Mouse (Mus musculus) Muller cell, postnatal 12 days (primary cell): Measurements from ENCODE around the gene Gprasp2.
"Not testable (repeated sequence)": the region's sequence is repeated elsewhere in the genome, so short reads cannot be mapped to it uniquely, and the experiment has no call there.

ENCODE experiments used
- DNase-seq: peaks from one replicate; pipeline ENCODE4 v3.0.0-alpha.2; 2015; ENCODE audit errors: inconsistent ontology term

Gene Gprasp2

DNA sequence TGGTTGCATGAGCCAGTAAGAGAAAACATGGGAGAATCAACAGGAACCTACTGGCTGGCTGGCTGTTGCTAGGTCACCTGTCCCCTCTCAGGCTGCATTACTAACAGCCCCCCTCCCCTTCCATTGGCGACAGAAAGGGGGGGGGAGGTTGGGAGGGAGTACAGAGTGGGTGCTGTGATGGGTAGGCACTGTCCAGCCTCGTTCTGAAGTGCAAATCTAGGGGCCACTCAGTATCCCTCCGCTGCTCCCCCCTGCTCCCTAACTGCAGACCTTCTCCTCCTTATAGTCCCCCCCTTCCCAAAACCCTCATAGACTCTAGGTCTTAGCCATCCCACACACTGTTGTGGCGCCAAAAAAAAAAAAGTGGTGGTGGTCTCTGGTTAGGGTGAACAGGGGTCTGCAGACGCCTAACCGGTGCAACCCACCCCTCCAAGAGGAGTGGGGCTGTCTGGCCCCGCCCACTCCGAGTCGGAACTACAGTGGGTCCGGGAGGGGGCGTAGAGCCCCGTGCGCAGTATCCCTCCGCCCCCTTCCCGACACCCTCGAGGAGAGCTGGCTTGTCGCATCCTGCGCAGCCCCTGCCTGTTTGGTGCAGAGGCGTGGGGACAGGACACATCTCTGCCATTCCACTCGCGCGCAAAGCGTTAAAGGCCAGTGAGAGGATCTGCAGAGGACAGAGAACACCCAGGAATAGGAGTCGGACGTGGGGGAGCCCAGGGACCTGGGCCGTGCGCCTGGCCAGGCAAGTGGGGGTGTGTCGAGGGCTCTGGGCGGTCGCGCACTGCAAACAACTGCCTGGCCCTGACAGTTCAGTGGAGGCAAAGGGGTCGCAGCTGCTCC is at the start of gene Gprasp2:
Gene Gprasp2, plus strand, starts transcription at position 514 of the 840 bp plus-strand sequence.
- DNase-seq = peak; percentile 40

DNA sequence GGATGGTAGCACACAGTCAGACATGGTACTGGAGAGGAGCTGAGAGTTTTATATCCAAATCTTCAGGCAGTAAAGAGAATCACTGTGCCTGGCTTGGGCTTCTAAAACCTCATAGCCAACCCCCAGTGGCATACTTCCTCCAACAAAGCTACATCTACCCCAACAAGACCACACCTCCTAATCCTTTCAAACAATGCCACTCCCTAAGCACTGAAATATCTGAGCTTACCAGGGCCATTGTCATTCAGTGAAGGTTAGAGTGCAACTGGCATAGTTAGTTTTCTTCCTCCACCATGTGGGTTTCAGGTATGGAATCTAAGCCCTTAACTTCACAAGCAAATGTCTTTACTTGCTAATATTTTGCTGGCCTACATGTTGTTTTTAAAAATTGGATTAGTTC is 47.3 kb upstream of the Gprasp2 start:
- DNase-seq = no peak

DNA sequence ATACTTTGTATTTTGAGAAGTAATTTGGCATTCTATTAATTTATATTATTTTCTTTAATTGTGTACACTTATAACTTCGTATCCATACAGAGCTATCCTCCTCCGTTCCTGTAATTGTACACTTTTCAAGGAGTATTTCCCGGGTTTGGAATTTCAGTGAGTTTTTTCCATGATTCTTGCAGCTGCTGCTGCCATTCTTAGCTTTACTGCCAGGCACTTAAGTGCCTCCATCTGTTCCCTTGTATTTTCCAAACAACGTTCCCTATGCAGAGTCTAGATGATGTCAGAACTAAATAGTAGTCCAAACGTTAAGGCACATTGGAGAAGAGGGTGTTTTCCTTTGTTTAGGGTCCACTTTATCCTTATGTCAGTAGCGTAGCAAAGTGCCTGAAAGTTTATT is 46.5 kb upstream of the Gprasp2 start:
- DNase-seq = no peak

DNA sequence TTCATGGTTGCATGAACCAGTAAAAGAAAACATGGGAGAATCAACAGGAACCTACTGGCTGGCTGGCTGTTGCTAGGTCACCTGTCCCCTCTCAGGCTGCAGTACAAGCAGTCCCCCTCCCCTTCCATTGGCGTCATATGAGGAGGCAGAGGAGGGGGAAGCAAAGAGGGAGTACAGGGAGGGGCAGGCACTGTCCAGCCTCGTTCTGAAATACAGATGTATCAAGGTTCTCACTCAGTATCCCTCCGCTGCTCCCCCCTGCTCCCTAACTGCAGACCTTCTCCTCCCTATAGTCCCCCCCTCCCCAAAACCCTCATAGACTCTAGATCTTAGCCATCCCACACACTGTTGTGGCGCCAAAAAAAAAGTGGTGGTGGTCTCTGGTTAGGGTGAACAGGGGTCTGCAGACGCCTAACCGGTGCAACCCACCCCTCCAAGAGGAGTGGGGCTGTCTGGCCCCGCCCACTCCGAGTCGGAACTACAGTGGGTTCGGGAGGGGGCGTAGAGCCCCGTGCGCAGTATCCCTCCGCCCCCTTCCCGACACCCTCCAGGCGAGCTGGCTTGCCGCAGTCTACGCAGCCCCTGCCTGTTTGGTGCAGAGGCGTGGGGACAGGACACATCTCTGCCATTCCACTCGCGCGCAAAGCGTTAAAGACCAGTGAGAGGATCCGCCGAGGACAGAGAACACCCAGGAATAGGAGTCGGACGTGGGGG is 43.1 kb upstream of the Gprasp2 start:
- peak; percentile 63 for DNase-seq

DNA sequence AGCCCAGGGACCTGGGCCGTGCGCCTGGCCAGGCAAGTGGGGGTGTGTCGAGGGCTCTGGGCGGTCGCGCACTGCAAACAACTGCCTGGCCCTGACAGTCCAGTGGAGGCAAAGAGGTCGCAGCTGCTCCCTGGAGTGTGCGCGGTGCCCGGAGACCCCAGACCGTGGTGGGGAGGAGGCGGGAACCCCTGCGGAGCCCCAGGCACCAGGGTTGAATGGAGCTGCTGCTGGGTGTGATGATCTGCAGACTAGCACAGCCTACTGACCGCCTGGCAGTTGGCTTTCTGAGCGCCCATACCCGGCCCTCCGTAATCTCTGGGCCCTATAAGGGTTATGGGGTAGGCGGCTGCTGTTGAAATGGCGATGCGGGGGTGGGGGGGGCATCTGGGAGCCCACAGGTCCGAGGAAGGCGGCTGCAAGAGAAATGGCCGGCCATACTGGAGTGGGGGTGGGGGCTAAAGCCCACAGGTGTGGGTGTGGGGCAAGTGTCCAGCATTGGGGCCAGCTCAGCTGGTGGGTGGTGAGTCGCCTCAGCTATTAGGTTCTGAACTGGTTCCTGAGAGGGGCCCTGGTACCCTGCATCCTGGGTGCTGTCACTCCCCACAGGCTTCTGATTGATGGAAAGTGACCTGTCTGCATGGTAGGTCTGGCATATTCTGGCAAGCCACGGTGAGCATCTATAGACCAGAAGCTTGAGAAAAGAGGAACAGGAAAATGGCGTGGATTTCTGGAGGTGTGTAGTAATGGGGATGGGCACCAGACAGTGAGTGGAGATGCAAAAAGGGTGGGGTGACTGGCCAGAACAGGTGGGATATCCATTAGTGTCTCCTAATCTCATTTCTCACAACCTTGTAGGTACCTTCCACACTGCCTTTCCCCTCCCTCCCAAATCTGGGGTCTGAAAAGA is 42.3 kb upstream of the Gprasp2 start:
- DNase-seq = peak; percentile 6

DNA sequence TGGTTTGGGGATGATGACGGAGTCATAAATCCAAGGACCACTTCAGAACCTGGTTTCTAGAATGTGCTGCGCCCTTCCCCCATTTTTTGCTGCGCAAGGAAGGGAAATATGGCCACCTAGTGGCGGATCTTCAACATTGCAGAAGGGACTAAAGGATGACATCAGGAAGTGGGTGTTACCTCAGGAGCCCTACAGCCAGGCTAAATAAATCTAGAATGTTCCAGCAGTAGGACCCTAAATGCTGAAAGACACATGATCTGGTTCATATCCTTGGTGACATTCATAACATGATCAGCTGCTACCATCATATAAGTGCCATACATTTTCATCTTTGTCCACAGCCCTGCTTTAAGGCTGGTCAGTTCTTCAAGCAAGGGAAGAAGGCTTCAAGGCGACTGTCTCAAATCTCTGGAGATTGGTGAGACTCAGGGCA is 41.6 kb upstream of the Gprasp2 start, which contains the start of gene Bhlhb9:
Gene Bhlhb9, plus strand, starts transcription at position 383 of the 433 bp plus-strand sequence.
- DNase-seq = peak; percentile 15

DNA sequence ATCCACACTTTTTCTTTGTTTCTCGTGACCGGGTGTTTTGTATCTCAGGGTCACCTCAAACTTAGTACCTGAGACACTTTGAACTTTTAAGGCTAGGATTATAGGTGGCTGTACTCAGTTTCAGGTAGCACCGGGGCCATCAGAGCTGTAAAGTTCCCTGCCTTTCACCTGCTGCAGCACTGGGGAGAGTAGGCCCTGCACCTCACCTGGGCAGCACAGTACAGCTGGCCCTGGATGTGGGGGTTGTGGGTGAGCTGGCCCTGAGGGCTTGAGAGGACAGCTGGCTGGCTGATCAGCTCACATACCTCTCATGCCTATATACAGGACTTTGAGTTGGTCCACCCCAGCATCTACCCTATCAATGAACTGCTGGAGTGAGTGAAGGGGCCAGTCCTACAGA is 34.7 kb upstream of the Gprasp2 start:
- no peak for DNase-seq

DNA sequence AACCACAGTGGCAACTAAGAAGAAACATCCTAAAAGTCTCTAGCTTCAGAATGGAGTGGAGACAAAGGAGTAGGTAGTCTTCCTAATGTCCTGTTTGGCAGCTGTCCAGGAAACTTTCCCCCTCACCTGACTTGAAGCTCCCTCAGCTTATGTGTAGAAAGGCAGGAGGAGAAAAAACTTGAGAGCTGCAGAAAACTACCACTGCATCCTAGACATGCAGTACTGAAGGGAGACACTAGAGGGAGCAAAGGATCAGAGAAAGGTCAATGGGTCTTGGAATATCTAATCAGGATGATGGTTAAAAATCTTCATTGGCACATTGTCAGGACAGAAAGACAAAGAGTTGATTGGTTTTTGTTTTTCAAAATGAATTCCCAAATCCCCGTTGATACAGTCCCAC is 33.1 kb upstream of the Gprasp2 start:
- peak; percentile 6 for DNase-seq

DNA sequence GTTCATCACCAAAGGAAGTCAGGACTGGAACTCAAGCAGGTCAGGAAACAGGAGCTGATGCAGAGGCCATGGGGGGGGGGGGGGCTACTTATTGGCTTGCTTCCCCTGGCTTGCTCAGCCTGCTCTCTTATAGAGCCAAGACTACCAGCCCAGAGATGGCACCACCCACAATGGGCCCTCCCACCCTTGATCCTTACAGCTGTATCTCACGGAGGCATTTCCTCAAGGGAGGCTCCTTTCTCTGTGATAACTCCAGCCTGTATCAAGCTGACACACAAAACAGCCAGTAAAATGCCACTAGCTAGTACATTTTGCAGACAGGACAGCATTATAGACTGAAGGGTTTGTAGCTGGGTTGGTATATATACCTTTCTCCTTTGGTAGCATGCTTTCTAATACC is 2.9 kb upstream of the Gprasp2 start:
- not testable (repeated sequence) for DNase-seq

DNA sequence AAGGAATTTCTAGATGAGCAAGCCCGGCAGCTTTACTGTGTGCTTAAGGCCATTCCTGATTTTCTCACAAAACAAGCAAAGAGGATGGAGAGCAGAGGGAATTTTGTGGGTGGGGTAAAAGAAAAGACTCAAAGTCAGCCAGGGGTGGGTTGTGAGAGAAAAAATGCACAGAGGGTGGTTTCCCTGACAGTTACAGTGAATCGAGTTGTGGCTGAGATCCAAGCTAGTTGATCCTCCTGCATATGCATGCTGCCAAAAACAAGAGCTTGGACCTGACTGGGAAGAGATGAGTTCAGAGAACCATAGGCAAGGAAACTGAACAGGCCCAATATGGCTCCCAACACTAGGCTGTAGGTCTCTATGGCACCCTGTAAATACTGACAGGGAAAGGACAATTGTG is 938 bp upstream of the Gprasp2 start:
- no peak for DNase-seq

DNA sequence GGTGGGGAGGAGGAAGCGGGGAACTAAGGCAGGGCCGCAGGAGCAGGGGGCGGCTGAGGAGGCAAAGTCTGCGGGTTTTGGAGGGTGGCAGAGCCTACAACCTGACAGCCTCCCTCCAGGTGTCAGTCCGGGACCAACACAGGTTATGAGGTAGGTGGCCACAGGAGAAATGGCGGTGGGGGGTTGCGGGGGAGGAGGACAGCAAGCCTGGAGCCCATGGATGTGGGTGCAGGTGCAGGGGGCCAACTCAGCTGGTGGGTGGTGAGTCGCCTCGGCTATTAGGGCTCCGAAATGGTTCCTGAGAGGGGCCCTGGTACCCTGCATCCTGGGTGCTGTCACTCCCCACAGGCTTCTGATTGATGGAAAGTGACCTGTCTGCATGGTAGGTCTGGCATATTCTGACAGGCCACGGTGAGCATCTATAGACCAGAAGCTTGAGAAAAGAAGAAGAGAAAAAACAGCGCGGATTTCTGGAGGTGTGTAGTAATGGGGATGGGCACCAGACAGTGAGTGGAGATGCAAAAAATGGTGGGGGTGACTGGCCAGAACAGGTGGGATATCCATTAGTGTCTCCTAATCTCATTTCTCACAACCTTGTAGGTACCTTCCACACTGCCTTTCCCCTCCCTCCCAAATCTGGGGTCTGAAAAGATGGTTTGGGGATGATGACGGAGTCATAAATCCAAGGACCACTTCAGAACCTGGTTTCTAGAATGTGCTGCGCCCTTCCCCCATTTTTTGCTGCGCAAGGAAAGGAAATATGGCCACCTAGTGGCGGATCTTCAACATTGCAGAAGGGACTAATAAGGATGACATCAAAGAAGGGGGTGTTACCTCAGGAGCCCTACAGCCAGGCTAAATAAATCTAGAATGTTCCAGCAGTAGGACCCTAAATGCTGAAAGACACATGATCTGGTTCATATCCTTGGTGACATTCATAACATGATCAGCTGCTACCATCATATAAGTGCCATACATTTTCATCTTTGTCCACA is 860 bp downstream of the Gprasp2 start:
- DNase-seq = peak; percentile 6

DNA sequence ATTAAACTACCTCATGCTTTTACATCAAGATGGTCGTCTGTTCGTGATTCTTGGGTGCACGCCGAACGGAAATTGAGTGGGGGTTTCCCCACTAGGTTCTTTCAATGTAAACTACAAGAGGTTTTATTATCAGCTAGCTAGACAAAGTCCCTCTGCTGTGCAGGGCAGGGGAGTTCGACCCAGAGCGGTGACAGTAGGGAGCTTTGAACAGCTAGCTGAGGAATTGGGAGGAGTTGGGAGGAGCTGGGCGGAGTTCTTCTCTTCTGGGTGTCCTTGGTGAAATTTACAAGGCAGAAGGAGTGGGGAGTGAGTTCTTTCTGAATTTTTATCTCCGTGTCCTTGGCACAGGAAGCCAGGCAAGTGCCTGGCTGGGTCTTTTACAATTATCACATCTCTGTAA is 28.0 kb downstream of the Gprasp2 start:
- DNase-seq = not testable (repeated sequence)

DNA sequence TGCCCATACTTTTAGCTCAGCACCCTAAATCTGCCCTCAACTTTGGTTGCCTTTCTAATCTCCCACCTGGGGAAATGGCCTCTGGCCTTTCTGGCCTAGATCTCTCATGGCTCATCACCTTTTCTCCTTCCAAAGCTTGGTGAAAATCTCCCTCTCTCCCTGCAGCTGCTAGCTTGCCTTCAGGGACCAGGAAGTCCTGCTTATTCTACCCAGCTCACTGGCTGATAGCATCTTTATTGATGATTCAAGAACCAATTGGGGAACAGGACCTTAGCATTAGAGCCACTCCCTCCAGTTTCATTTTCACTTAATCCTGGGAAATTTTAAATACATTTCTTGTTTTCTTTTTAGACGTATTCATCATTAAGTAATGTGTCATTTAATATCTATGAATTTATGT is 37.8 kb downstream of the Gprasp2 start:
- DNase-seq = no peak

DNA sequence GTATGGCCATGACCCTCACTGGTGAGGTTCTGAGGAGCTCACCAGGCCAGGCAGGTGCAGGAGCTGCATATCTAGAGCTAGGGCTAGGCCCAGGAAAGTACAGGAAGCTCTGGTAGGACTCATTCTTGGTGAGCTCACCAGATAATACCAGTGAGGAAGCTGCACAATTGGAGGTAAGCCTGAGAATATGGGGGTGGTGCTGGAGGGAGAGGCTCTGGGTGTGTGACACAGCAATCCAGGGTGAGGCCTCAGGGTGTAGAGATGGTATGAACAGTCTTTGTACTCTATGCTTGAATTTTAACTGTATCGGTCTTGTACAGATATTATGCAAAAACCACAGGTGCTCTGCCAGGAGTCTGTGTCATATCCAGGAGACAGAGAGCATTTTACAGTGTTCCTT is 40.8 kb downstream of the Gprasp2 start:
- no peak for DNase-seq

DNA sequence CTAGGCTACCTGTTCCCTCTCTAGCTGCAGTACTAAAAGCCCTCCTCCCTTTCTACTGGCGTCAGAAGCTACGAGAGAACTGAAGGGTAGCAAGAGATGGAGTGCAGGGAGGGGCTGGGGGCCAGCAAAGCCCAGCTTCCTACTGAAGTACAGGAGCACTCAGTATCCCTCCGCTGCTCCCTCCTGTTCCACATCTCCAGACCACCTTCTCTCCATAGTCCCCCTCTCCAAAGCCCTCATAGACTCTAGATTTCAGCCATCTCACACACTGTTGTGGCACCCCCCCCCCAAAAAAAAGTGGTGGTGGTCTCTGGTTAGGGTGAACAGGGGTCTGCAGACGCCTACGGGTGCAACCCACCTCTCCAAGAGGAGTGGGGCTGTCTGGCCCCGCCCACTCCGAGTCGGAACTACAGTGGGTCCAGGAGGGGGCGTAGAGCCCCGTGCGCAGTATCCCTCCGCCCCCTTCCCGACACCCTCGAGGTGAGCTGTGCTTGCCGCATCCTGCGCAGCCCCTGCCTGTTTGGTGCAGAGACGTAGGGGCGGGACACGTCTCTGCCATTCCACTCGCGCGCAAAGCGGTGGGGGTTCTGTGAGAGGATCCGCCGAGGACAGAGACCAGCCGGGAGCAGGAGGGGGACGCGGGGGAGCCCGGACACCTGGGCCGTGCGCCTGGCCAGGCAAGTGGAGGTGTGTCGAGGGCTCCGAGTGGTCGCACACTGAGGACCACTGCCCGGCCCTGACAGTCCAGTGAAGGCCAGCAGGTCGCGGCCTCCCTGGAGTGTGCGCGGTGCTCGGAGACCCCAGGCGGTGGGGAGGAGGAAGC is 46.8 kb downstream of the Gprasp2 start:
- DNase-seq = peak; percentile 87

DNA sequence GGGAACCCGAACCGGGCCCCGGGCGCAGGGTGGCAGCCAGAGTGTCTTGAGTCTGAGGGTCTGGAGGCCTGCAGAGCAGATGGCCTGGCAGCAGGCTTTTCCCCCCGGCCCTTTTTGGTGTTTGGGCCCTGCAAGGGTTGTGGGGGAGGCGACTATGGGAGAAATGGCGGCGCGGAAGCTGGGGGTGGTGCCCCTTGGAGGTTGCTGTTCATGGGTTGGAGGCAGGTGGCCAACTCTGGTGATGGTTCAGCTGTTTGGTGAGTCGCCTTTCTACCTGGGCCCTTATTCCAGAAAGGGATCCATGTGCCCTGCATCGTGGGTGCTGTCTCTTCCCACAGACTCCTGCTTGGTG is 47.4 kb downstream of the Gprasp2 start:
- DNase-seq = no peak
